Mouse (Mus musculus): ENCODE results near the gene Srcap.

GRCm38 (mm10) chr7:127472060-127472459 lies 39.7 kb upstream of the Srcap start:
- no peak for TF ChIP-seq CTCF (IDR thresholded peaks at IDR 0.05; ENCODE audit: low read depth, low read length)
- no peak for TF ChIP-seq POLR2A (IDR thresholded peaks at IDR 0.05; ENCODE audit: borderline replicate concordance, low read depth, low read length)

Measured in bone marrow macrophage, adult 2 months (primary cell).